Mouse (Mus musculus) ovary, postnatal 36 days (tissue): ENCODE results near the gene Rbbp9.
A peak's percentile ranks its signal among the peaks of the same experiment; 100 is the strongest.
"Not testable (repeated sequence)": the region's sequence is repeated elsewhere in the genome, so short reads cannot be mapped to it uniquely, and the experiment has no call there.

ENCODE experiments used
- DNase-seq: peaks from one replicate; pipeline ENCODE4 v3.0.0; 2022; ENCODE audit warnings: low spot score, mixed read lengths

Rbbp9 gene

GRCm38 (mm10) chr2:144550529-144550928 is at the start of gene Rbbp9:
TSS of gene Rbbp9 (minus strand) at chr2:144550869.
- DNase-seq, result peak; percentile 65

GRCm38 (mm10) chr2:144599831-144600687 is 49.4 kb upstream of the Rbbp9 start, which contains the start of gene Dtd1:
TSS of gene Dtd1 (plus strand) at chr2:144599897.
- peak; percentile 87 for DNase-seq

- no peak for DNase-seq
Measured at GRCm38 (mm10) chr2:144598006-144598405, 47.3 kb upstream of the Rbbp9 start.

- peak; percentile 64 for DNase-seq
Measured at GRCm38 (mm10) chr2:144593951-144594651, 43.4 kb upstream of the Rbbp9 start, which contains the start of gene Smim26. TSS of gene Smim26 (plus strand) at chr2:144594054.

GRCm38 (mm10) chr2:144593036-144593435 is 42.4 kb upstream of the Rbbp9 start:
- not testable (repeated sequence) for DNase-seq

GRCm38 (mm10) chr2:144588723-144589122 is 38.1 kb upstream of the Rbbp9 start:
- no peak for DNase-seq

GRCm38 (mm10) chr2:144555820-144556552 is 5.3 kb upstream of the Rbbp9 start, which contains the start of gene Sec23b:
TSS of gene Sec23b (plus strand) at chr2:144556229.
- peak; percentile 94 for DNase-seq

GRCm38 (mm10) chr2:144555286-144555819 is 4.7 kb upstream of the Rbbp9 start:
- no peak for DNase-seq

GRCm38 (mm10) chr2:144553905-144554304 is 3.2 kb upstream of the Rbbp9 start:
- DNase-seq, result no peak

- DNase-seq, result no peak
Measured at GRCm38 (mm10) chr2:144547559-144547958, 3.1 kb downstream of the Rbbp9 start.

- no peak for DNase-seq
Measured at GRCm38 (mm10) chr2:144545481-144545880, 5.2 kb downstream of the Rbbp9 start.

GRCm38 (mm10) chr2:144545061-144545460 is 5.6 kb downstream of the Rbbp9 start:
- no peak for DNase-seq

- no peak for DNase-seq
Measured at GRCm38 (mm10) chr2:144544630-144545029, 6.0 kb downstream of the Rbbp9 start.

- no peak for DNase-seq
Measured at GRCm38 (mm10) chr2:144543670-144544069, 7.0 kb downstream of the Rbbp9 start.

- no peak for DNase-seq
Measured at GRCm38 (mm10) chr2:144541246-144541645, 9.4 kb downstream of the Rbbp9 start.

- DNase-seq, result no peak
Measured at GRCm38 (mm10) chr2:144537123-144537522, 13.5 kb downstream of the Rbbp9 start.

GRCm38 (mm10) chr2:144527821-144528174 is 22.9 kb downstream of the Rbbp9 start:
- DNase-seq, result no peak

GRCm38 (mm10) chr2:144526981-144527820 is 23.5 kb downstream of the Rbbp9 start, which contains the start of the genes Dzank1 and Polr3f:
TSS of gene Dzank1 (minus strand) at chr2:144527414.
TSS of gene Polr3f (plus strand) at chr2:144527718.
- peak; percentile 94 for DNase-seq

GRCm38 (mm10) chr2:144525856-144526255 is 24.8 kb downstream of the Rbbp9 start:
- no peak for DNase-seq

- no peak for DNase-seq
Measured at GRCm38 (mm10) chr2:144519772-144520171, 30.9 kb downstream of the Rbbp9 start.

GRCm38 (mm10) chr2:144514619-144515018 is 36.0 kb downstream of the Rbbp9 start:
- no peak for DNase-seq
